Mouse (Mus musculus): ENCODE measurements around the gene Casp14.
"Not testable (repeated sequence)": the region's sequence is repeated elsewhere in the genome, so short reads cannot be mapped to it uniquely, and the experiment has no call there.

Casp14 gene

DNA sequence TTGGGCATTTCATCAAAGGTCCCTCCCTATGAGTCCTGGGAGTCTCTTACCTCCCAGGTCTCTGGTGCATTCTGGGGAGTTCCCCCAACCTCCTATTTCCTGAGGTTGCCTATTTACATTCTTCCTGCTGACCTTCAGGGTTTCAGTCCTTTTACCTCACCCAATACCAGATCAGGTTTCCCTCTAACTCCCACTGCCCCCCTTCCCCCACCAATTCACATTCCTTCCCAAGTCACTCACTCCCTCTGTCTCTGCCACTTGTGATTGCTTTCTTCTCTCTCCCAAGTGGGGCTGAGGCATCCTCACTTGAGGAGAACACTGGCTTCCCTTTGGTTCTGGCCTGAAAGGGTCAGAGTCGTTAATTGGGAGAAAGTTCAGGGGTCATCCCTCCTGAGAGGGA lies 48.0 kb downstream of the Casp14 start:
- not testable (repeated sequence) for DNase-seq (ENCODE audit: low read depth)

GRCm38 (mm10) chr10:78666696-78667095 lies 51.4 kb downstream of the Casp14 start:
- DNase-seq (ENCODE audit: low read depth): not testable (repeated sequence)

DNA sequence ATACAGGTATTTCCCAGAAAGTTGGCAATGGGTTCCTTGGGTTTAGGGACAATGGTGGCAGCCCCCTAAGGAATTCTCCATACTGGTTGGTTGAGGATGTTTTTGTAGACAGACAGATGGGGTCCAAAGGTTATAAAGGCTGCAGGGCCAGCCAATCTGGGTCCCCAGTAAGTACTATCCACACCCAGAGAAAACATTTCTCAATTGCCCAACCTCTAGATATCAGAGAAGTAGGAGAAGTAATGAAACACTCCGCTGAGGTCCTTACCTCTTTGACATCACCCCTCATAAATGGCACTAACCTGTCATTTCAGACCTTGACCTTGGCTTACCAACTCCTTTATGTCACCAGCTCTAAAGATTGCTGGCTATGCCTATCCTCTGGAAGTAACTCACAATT lies 53.5 kb downstream of the Casp14 start:
- no peak for DNase-seq (ENCODE audit: low read depth)

All from NIH3T3 (cell line).